Mouse (Mus musculus) urinary bladder, postnatal 14 days (tissue): ENCODE measurements around the gene Pou4f1.
"Not testable (repeated sequence)": the region's sequence is repeated elsewhere in the genome, so short reads cannot be mapped to it uniquely, and the experiment has no call there.

Experiments
- DNase-seq: peaks from one replicate; pipeline ENCODE4 v3.0.0; 2021; ENCODE audit warnings: low spot score

Gene Pou4f1

GRCm38 (mm10) chr14:104467966-104468622, at the start of gene Pou4f1:
Gene Pou4f1 (minus strand): TSS chr14:104467999.
- peak; percentile 49 for DNase-seq

DNA sequence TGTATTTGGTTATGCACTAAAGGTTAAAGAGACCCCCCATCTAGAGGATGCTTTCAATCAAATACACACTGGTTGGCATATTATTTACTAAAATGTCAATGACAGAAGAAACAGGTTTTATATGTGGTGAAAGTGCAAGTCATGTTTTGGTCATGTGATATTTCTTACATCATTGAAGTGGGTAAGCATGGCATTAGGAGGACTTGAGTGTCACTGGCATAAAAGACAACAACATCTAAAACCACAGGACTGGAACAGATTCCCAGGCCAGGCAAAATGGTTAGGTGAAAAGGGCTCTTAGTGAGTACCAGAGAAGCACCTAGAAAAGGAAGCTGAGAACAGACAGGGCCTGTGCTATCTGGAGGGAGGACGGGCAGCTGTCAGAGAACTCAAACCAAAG, 43.9 kb upstream of the Pou4f1 start:
- no peak for DNase-seq

DNA sequence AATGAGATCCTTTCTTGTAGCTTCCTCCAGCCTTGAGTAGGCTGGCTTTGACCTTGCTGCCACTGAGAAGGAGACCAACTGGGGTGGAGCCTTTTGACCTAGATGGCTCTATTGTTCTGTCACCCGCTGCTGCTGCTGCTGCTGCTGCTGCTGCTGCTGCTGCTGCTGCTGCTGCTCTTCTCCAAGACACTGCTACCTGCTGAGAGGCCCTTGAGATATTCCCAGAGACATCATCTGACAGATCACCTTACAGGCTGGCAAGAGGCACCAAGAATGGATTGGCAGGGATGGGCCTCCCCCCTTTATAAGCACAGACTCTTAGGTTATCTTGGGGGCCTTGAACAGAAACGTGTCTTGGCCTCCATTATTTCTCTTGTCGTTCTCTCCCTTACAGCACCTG, 35.0 kb upstream of the Pou4f1 start:
- not testable (repeated sequence) for DNase-seq

GRCm38 (mm10) chr14:104479751-104480150, 12.0 kb upstream of the Pou4f1 start:
- no peak for DNase-seq

GRCm38 (mm10) chr14:104478593-104478992, 10.8 kb upstream of the Pou4f1 start:
- DNase-seq = no peak

DNA sequence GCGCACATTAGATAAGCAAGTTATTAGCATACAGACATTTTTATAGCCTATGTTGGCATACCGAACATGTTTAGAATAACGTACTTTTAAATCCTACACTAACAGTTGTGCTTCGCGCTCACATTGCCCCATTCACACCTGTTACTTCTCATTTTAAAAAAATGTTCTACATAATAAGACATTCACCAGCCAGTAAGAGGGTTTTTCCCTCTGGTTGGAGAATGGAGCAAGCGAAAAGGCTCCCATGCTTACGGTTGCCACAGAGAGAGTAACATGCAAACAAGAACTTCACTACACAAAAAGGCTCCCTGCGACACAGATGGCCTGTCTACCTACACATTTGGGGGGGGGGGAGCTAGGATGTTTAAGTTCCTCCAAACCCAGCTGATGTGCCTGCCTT, 9.8 kb upstream of the Pou4f1 start:
- DNase-seq = no peak

DNA sequence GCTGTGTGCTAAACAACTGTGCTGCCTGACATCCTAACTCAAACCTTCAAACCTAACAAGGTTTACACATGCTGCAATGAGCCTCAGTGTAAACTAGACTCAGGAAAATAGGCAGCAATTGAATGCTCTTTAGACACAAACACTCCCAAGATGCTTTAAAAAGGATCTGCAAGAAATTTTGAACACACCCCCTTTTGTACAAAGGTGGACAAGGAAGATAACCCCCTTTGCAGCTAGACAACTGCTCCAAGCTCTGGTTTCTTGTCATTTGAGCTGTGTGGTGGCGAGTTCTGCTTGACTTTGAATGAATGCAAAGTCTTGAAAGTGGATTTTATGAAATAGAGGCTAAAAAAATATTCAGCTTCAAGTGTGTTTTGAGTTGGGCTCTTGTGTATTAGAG, 7.6 kb upstream of the Pou4f1 start:
- DNase-seq = no peak

DNA sequence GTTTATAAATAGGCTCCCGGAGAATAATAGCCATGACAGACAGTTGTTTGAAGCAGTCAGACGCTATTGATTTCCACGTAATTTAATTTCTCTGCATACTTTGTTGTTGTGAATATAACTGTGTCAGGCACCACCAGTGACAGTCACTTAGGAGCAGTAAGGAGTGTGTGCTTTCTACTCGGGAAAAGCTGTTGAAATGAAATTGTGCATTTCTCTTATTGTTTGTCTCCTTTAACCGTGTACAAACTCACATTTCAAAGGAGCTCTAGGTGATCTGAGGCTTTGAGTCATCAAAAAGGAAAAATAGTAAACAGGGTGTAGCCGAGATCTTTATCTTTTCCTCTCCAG, 798 bp upstream of the Pou4f1 start:
- no peak for DNase-seq

GRCm38 (mm10) chr14:104467133-104467965, 450 bp downstream of the Pou4f1 start:
- no peak for DNase-seq

DNA sequence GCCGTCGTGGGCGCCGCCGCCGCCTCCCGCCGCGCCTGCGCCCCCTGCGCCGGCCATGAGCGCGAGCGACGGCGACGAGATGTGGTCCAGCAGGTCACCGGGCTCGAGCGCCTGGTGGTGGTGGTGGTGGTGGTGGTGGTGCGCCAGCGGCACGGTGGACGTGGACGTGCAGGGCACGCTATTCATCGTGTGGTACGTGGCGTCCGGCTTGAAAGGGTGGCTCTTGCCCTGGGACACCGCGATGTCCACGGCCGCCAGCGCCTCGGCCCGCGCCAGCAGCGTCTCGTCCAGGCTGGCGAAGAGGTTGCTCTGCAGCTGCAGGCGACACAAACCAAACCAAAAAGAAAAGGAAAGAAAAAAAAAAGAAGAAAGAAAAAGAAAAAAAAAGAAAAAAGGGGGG, 1.2 kb downstream of the Pou4f1 start:
- DNase-seq = no peak

- DNase-seq = peak; percentile 17
These were observed 2.1 kb downstream of the Pou4f1 start for GRCm38 (mm10) chr14:104465483-104466235.

DNA sequence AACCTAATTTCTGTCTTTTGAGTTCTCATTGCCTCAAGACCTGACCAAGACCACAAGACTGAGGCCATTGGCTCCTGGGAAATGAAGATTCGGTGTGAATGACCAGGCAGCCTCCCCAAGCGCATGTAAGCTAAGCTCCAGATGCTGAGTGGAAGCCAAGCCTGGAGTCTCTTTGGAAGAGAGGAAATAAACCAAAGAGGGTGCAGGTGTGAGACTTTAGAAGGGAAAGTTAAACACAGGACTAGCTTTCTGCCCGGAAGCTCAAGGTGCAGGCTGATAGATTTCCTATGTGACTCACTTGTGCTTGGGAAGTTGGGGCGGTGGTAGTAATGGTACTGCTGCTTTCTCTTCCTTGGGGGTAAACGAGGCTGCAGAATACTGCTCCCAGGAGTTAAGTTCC, 3.0 kb downstream of the Pou4f1 start:
- no peak for DNase-seq

GRCm38 (mm10) chr14:104463631-104464250, 4.1 kb downstream of the Pou4f1 start:
- no peak for DNase-seq

DNA sequence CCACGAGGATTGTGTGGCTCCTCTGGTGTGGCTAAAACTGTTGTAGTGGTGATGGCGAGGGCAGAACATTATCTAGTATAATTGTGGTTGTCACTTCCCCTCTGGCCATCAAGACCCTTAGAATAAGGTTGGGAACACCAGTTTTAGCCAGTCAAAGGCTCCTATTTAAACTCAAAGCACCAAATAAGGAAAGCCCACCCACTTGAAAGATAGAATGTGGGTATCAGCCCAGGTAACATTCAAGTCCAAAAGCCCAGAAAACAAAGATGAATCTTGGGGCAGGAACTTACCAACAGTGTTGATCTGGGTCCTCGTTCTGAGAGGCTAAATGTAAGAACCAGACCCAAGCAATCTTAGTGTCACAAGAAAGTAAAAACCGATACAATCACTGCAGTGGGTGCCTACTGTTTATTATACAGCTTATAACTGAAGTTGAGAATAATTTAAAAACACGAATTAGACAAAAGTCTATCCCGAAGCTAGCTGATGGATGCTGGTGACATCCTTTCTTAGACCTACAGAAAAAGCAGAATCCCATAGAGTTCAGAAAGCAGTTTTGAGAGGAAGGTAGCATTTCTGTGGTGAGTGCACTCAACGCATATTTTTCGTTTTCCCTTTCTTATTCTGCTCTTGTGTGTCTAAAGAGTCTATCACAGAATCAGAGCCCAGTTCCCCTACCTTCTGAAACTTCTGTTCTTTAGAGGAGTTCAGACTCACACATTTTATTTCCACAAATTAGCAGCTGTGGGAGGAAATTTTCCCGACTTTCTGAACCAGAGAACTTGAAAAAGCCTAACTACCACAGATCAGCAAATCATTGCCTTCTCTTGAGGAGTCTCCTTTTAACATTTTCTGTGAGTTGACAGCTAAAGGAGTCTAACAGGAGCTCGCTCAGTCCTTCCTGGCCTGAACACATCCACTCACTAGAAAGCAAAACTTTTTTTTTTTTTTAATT, 6.2 kb downstream of the Pou4f1 start:
- DNase-seq = no peak

- no peak for DNase-seq
These were observed 7.2 kb downstream of the Pou4f1 start for GRCm38 (mm10) chr14:104460325-104461285.

- DNase-seq = no peak
These were observed 8.2 kb downstream of the Pou4f1 start for GRCm38 (mm10) chr14:104459513-104460111.

DNA sequence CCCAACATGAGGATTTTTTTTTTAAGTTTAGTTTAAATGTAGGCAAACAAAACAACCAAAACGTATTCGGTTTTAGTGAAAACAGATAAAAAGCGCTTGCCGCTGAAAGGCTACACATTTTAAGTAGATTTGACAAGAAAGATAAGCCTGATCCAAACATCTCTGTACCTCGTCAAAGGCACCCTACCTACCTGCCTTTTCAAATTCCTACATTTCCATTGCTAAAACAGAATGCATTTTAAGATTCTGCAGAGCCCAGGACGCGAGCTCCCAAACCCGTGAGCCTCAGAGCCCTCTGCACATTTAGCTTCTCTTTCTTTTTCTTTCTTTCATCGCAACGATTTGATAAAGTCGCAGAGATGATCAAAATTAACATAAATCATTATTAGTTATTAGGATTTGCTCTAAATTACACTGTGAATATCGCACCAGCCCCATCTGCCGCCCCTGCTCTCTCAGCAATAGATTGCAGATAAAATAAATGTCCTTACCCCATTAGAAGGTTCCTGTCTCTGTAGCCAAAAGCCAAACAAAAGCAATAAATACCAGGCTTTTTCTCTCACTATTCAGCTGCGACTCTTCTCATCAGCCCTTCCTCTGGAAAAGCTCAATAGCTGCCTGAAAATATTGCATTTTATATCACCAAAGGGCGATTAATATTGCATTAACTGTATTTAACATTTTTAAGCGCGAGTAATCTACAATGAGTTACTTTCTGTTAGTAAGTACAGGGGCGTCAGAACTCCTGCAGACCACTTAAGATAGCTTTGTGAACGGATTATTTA, 8.9 kb downstream of the Pou4f1 start:
- DNase-seq = no peak

DNA sequence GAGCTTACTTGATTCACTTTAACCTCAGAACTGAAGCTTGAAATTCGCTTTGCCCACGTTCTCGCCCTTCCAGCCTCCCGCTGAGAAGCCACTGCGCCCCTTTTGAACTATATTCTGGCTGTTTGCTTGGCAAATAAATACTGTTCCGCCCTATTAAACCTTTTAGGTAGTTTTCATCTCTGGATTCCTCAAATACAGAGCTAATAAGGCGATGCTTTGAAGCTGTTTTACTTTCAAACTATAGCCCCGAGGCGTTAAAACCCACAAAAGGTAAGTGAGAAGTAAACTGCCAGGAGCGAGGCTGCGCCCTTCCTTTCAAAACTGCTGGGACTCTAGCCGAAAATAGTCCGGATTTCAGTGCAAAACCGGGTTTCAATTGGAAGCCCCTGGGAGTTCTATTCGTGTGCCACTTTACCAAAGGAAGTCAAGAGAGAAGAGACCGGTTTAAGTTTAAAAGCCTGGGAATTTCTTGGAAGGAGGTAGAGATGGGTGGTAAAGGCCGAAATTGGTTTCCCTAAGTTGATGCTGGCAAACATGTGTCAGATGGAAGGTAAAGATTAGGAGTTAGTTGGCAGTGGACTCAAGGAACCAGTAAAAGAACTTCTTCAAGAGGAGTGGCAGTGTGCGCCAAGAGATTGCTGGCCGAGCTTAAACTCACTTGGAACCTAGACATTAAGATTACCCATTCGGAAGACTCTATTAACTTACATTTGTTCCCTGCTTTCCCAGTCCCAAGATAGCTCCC, 9.7 kb downstream of the Pou4f1 start:
- no peak for DNase-seq
